Mouse (Mus musculus): ENCODE data around the gene Srsf3.
"Not testable (repeated sequence)": the region's sequence is repeated elsewhere in the genome, so short reads cannot be mapped to it uniquely, and the experiment has no call there.

Srsf3 gene

GRCm38 (mm10) chr17:29065971-29066370 is 33.5 kb downstream of the Srsf3 start:
- no peak for DNase-seq

- not testable (repeated sequence) for DNase-seq
Measured at GRCm38 (mm10) chr17:29067416-29067815, 35.0 kb downstream of the Srsf3 start.

GRCm38 (mm10) chr17:29067847-29068246 is 35.4 kb downstream of the Srsf3 start:
- DNase-seq, result no peak

- no peak for DNase-seq
Measured at GRCm38 (mm10) chr17:29069063-29069462, 36.6 kb downstream of the Srsf3 start.

GRCm38 (mm10) chr17:29071820-29072219 is 39.4 kb downstream of the Srsf3 start:
- DNase-seq, result no peak

- DNase-seq, result no peak
Measured at GRCm38 (mm10) chr17:29072701-29073307, 40.4 kb downstream of the Srsf3 start.

GRCm38 (mm10) chr17:29073313-29073712 is 40.9 kb downstream of the Srsf3 start:
- DNase-seq, result no peak

- no peak for DNase-seq
Measured at GRCm38 (mm10) chr17:29074085-29074484, 41.7 kb downstream of the Srsf3 start.

- no peak for DNase-seq
Measured at GRCm38 (mm10) chr17:29076235-29076634, 43.8 kb downstream of the Srsf3 start.

- DNase-seq, result peak; percentile 41
Measured at GRCm38 (mm10) chr17:29077786-29078509, 45.5 kb downstream of the Srsf3 start.

GRCm38 (mm10) chr17:29078519-29079383 is 46.3 kb downstream of the Srsf3 start:
- no peak for DNase-seq

- DNase-seq, result no peak
Measured at GRCm38 (mm10) chr17:29080758-29081617, 48.6 kb downstream of the Srsf3 start.

GRCm38 (mm10) chr17:29081618-29082381 is 49.4 kb downstream of the Srsf3 start:
- peak; percentile 76 for DNase-seq

- DNase-seq, result no peak
Measured at GRCm38 (mm10) chr17:29083586-29083985, 51.2 kb downstream of the Srsf3 start.

- DNase-seq, result no peak
Measured at GRCm38 (mm10) chr17:29084656-29085055, 52.2 kb downstream of the Srsf3 start.

- no peak for DNase-seq
Measured at GRCm38 (mm10) chr17:29085266-29085665, 52.8 kb downstream of the Srsf3 start.

GRCm38 (mm10) chr17:29086916-29087315 is 54.5 kb downstream of the Srsf3 start:
- no peak for DNase-seq

- DNase-seq, result peak; percentile 1
Measured at GRCm38 (mm10) chr17:29090776-29091175, 58.3 kb downstream of the Srsf3 start, which contains the start of gene Cdkn1a. TSS of gene Cdkn1a (plus strand) at chr17:29090976.

GRCm38 (mm10) chr17:29091348-29091944 is 59.0 kb downstream of the Srsf3 start:
- DNase-seq, result peak; percentile 1

- no peak for DNase-seq
Measured at GRCm38 (mm10) chr17:29092497-29092896, 60.1 kb downstream of the Srsf3 start.
